Mouse (Mus musculus) hindlimb bud, embryonic 11.5 days (tissue): ENCODE measurements around the gene Cd300a.

Source experiments
- DNase-seq: peaks from one replicate; pipeline ENCODE4 v3.0.0-alpha.2; 2012; ENCODE audit warnings: low read depth, low spot score; ENCODE audit errors: extremely low spot score

Gene Cd300a

DNA sequence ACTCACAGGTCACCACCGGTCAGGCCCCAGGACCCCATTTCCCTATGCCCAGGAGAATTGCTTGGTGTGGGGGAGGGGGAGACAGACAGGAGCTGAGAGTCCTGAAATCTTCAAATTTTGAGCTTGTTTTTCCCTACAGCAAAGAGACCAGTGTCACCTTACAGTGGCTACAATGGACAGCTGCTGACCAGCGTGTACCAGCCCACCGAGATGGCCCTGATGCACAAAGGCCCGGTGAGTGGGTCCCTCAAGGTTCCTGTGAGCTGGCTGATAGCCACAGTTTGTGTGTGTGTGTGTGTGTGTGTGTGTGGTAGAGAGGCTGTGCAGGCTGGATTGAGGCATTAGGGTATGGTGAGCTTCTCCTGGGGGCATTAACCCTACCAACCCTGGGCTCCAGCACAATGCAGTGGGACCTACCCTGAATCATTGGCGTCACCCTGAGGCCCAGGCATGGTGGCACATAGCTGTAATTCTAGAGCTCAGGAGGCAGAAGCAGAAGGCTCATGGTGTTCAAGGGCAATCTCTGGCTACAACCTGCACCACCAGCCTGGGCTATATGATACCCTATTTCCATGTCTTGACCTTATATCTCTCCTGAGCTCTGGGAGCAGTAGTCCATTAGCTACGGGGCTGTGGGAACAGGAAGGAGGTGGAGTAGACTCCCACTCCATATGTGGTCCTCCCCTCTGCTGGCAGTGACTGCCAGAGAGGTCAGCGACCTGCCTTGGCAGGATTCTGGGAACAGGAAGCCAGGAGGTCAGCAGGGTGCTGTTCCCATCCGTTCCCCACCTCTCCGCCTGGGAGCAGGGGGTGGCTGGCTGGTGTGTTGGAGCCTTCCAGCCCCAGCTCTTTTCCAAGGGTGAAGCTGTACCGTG, 23.1 kb upstream of the Cd300a start:
- DNase-seq = no peak

DNA sequence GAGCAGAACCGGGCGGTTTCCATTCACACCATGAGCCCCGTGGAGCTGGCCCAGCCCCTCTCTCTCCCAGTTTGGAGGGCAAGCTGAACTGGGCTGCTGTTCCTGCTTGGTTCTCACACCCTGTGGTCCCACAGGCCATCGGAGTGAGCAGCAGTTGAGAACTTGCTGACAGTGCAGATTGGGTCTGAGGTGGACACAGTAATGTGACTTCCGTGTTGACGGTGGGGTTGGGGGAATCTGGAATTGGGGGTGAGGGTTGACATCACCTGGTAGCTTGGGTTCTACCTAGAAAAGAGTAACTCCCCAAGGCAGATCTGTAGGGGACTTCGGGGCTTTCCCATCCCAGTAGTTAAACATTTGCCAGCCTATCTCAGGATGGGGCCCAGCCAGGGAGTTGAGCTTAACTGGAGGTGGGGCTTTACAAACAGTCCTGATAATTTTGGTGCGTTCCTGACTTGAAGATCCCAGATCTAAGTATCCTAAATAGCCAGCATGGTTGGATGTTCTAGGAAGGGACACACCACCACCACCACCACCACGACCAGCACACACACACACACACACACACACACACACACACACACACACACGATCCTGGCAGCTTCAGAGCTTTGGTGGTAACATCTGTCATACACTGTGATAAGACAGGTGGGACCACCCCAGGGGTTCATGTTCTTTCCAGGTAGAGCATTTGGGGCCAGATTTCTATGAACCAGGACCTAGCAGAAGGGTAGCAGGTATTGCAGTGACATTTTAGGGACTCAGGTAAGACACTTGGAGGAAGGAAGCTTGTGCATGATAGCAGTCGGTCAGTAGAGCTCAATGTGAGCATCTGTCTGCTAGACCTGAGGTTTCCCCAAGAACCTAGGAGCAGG, 22.2 kb upstream of the Cd300a start:
- no peak for DNase-seq

DNA sequence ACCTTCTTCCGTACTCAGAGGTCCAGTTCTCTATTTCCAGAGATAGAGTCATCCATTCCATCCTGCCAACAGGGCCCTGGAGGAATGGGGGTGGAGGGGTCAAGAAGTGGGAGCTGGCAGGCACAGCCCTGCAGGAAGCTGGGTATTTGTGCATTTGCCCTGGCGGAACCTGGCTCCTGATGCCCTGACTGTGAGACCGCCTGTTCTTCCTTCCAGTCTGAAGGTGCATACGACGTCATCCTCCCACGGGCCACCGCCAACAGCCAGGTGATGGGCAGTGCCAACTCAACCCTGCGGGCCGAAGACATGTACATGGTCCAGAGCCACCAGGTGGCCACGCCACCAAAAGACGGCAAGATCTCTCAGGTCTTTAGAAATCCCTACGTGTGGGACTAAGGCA, 21.6 kb upstream of the Cd300a start:
- no peak for DNase-seq

DNA sequence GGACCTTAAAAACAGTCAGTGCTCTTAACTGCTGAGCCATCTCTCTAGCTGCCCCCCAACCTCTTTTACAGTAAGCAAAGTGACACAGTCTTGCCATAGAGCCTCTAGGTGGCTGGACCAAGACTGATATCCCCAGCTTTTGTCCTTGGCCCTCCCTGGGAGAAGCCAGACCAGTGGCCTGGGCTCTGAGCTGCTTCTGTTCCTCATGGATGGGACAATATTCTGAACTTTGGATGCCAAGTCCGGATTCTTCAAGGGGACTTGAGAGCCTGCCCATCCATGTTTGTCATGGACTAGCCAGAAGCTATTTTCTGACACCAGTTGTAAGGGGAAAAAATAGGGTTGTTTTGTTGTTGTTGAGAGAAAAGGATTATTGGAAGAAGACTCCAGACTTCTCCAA, 20.1 kb upstream of the Cd300a start:
- no peak for DNase-seq

DNA sequence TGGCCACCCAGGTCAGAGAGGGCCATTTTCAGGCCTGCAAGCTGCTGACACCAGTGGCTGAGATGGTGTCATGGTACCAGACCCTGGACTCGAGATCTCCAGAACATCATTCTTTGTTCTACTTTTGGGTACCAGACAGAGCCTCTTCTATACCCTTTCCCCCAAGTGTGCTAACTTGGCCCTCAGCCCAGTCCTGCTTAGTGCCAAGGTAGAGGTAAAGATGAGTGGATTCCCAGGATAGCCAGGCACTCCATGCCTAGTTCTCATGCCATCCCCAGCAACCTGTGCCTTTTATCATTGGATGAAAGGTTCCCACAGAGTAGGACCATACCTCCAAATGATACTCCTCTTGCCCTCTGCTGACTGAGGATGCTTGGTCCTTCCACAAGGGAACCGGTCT, 18.3 kb upstream of the Cd300a start:
- no peak for DNase-seq

DNA sequence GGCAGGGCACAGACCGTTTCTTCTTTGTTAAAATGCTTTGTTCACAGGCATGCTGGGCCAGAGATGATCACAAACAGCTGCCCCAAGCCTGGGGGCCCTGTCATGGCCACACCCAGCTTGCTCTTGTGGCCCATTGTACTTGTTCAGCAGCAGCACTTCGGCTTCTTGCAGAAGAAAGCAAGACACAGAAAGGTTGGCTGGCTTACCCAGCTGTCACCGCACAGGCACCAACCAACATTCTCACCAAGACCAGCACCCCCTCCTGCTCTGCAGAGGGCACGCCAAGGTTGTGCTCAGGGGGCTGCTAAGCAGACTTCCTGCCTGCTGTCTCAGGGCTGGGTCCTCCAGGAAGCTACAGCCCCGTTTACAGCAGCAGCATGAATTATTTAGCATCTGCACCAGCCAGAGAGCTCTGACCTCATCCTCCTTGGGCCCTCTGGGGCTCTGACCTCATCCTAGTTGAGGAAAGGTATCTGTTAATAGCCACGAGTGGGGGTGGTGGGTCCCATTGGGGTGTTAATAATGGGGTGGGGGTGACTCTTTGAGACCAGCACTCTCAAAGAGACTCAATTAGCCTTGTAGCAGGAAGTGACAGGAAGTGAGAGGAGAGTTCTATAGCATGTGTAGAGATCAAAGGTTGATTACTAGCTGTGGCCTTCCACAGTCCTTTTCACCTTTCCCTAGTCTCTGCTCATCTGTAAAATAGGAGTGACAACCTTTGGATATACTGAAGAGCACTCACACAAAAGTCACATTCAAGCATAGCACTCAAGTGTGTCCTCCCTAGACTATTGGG, 16.6 kb upstream of the Cd300a start:
- no peak for DNase-seq

DNA sequence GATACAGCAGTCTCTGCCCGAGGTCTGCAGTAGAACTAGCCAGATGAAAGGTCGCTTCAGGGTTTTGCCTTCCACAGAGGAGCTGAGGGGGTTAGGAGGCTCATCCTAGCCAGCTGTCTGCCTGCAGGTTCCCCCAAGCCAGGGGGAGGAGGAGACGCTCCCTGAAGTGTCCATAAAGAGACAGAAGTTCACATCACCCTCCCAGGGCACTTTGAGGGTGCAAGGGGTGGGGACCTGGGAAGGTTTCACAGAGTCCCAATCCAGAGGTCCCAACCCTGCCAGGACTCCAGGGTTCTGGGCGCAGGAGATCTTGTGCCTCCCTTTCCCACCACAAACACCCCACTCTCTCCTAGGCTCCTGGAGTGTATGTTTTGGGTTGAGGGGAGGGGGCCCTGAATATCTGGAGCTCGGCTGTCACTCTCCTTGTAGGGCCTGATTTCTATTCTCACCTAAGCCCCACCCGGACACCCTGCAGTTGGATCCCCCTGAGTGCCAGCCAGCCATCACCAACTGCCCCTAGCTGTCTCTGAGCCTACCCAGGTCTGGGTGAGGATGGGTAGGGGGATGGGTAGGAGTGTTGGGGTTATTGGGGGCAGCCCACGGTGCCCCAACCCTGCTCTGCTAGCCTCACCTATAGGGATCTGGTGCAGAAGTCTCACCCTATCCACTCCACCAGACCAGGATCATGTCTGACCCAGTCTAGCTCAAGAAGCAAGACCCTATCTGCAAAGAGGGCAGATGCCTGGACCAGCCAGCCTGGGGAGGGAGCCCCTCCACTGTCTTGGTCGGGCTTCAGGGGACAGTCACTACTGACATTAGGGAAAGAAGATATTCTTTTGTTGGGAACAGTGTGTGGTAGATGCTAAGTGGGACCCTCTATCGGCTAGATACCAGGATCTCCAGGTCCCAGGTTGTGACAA, 15.4 kb upstream of the Cd300a start:
- DNase-seq = no peak

DNA sequence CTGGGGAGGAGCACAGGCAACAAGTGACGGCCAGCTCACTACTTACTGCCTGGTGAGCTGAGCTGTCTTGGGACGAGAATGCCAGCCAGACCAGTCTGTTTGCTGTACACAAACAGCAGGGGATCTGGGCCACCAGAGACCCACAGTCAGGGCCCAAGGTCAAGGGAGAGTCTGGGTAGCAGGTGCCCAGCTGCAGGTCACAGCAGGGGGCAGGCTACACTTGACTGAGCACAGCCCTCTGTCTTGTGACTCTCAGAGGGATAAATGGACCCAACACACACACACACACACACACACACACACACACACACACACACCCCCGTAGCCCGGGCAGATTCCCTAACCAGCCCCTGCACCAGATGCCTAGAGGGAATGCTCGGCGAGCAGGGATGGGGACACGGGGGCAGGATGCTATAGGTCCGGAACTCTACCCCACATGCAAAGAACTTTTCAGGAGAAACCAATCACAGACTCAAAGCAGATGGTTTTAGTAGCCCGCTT, 14.5 kb upstream of the Cd300a start:
- DNase-seq = no peak

DNA sequence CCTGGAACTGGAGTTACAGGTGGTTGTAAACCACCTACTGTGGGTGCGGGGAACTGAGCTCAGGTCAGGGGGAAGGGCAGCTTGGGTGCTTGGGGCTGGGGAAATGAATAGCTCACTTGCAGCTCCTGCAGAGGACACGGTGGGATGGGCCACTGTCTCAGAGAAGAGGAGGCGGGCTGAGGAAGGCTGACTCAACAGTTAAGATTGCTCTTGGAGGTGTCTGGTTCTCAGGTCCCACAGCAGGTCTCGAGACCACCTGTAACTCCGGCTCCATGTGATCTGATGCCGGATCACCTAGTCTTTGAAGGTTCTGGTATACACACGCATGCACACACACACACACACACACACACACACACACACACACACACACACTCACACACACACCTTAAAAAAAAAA, 13.7 kb upstream of the Cd300a start:
- no peak for DNase-seq

DNA sequence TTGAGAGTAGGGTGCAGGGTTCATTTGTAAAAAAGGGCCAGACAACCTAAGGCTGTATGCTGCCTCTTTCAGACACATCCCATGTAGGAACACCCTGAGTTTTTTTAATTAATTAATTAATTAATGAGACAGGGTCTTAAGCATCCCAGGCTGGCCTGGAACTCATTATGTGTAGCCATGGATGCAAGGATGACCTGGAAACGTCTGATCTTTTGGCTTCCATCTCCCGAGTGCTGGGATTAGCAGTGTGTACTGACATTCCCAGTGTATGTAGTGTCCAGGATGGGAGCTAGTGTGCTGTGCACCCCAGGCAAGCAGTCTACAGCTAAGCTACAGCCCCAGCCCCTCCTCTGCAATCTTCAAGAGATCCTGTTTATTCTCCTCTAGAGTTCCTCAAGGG, 13.2 kb upstream of the Cd300a start:
- DNase-seq = no peak

DNA sequence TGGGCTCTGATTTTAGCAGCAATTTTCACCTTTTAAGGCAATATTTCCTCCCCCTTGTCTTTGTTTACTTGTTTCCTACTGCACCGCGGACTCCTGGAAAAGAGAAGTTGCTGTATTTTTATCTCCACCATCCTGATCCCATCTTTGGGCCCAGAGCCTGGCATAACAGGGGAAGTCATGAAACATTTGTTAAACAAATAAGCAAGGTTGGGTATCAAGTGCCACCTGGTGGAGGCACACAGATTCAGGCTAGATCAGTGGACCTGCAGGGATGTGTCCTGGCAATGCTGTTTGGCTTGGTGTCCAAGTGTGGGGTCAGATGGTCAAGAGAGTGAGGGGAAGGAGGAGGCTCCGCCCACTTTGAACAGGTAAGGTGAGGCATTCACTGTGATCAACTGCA, 12.7 kb upstream of the Cd300a start:
- no peak for DNase-seq

DNA sequence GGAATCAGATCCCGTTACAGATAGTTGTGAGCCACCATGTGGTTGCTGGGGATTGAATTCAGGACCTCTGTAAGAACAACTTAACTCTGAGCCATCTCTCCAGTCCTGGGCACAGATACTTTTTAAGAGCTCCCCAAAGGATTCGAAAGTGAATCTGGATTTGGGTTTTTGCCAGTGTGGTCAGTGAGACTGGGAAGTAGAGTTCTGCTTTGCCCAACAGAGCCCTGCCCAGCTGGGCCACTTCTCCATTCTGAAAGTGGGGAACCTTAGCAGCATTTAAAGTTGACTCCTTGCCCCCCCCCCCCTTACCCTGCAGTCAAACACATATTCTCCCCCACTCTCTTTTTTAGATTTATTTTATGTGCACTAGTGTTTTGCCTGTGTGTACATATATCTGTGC, 10.2 kb upstream of the Cd300a start:
- no peak for DNase-seq

DNA sequence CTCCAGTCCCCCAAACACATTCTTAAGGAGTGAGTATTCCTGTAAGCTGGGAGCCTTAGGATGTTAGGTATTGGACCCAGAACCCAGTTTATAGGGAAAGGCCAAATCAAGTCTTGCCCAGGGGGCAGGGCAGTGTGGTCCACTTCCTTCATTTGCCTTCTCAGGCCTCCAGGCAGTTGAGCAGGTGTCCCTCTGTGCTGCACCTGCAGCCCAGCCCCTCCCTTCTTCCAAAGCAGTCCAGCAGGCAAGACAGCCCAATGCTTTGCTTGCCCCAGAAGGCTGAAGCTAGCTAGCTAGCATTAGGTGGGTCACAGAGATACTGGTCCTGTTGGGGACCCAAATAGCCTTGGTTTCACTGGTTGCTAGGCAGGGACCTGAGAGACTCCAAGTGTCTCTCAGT, 9.7 kb upstream of the Cd300a start:
- no peak for DNase-seq

DNA sequence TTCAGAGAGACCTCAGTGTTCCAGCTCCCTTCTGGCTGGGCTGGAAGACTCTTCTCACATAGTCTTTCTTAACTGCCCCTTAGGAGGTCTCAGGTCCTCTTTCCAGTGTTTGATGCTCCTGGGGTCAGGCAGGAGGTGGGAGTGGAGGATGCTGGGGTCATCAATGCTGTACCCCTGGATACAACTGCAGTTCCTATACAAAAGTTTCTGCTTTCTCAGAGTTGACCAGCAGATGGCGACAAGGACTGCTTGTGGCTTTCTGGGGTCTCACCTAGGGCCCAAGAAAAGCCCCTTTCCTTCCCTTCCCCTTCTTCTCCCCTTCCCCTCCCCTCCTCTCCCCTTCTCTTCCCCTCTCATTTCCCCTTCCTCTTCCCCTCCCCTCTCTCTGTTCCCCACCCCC, 9.3 kb upstream of the Cd300a start:
- DNase-seq = no peak

DNA sequence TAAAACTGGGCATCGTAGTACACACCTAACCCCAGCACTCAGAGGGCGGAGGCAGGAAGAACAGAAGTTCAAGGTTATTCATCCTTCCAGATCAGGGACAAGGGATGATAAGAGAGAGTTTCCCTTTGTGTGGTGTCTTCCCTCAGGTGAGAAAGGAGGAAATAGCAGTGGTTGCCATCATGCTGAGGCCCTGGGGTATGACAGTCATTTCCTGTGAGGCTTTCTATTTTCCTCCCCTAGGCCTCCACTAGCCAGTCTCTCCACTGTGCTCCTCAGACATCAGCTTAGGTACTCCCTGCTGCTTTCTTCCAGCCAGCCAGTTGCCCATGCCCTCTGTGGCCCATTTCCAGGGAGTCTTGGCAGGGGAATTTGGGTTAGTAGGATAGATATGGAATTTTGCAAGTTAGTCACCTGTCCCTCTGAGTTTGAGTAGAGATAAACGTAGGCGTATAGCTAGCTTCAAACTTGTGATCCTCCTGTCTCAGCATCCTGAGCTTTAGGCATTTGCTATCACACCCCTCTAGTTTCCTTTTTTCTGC, 6.5 kb upstream of the Cd300a start:
- DNase-seq = no peak

DNA sequence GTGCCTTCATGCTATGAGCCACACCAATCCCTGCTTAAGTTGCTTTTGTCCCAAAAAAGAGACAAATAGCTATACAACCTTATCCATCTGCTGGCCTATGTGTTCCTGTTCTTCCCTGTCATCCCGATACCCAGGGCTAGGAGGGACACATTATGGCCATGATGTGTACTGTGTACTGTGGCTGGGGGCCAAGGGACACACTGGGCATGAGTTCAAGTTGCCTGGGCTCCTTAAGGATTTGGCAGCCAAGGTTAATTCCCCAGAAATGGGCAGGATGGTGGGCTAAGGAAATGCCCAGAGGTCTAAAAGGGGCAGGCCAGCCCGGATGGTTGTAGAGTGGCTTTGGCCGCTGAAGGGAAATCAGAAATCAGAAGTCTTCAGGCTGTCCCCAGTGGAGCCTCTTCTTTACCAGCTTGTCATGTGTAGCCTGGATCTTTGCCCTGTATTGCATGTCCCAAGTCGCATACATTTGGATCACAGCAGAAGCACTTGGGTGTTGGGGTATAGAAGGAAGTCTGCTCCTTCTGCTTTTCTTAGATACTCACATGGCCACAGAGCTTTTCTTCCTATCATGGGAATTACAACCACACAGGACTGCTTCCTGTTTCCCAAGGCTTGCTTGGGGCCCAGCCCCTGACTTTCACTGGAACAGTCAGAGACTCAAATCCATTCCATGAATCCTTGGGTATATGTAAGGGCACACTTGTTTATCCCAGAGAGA, 5.3 kb upstream of the Cd300a start:
- DNase-seq = no peak

DNA sequence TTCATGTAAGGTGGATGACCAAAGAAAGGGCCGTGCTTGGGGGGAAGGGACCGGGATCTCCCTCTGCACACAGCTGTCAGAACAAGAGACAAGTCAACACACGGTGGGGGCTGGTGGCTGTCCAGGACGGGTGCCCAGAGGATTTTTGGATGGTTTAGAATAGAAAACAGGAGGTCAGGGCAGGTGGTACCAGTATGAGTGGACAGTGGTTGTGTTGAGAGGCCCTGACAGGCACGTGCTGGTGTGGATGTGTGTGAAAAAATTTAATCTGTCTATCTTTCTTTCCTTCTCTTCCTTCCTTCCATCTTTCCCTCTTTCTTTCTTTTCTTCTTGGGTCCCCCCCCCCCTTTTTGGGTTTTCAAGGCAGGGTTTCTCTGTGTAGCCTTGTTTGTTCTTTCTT, 701 bp downstream of the Cd300a start:
- DNase-seq = no peak

DNA sequence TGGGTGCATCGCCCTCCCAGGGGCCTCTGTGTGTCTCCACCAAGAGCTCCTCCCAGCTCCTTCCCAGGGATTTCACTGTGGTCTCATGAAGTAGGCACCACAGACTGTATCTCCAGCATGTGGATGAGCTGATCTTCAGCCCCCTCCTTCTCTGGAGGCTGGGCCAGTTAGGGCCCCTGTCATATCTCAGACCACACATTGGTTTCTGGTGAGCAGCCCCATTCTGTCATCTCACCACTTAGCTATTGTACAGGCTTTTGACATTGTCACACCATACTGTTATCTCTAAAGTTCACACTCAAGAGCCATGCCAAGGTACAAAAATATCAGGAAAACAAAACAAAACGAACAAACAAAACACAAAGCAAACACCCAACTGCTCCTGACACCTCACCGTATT, 6.2 kb downstream of the Cd300a start:
- DNase-seq = no peak

DNA sequence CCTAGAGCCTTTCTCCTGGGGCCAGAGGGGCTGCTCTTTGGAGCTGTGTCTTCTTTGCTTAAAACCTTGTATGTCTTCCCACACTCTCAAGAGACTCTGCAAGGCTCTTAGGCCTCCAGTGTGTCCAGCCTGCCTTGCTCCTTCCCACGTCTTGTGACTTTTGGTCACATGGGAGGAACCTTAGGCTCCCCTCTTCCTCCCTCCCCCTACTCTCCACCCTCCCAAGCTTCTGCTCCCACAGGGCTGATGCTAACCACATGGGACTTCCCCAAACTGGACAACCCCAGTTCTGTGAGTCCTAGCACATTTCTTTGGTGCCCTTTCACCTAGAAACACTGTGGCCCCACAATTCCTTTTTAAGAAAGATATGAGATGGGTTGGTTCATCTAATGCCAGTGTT, 8.2 kb downstream of the Cd300a start:
- DNase-seq = no peak
